In the genomic region with DNA sequence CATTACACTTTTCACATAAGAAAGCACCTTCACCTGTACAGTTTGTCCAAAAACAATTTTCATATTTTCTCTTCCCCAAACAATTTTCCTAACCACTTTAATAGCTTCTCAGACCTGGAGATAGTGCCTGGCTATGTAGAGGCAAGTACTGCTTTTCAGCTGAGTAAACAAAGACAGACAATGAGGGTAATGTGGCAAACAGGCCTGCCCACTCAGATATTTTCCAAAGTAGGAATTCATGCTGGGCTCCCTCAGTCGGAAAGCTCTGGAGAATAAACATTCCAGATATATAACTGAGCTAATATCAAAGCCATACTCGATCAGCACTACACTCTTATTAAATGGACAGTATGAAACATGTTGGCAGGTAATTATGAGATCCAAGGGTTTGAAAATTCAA, we compare ENCODE assay signal across 18 mouse cellular contexts. TPM values are rescaled to one million over a fixed set of nuclear protein-coding genes. Genes with fewer than 3 reads are reported as not detected.
DNase-seq lines count a peak whose midpoint lies in the region; ATAC-seq and TF ChIP-seq lines count a peak whose summit lies in the region.
"Had no signal": no experiment of that assay in that cellular context is flagged by ENCODE, and none has a peak within 500 bp of the region (broad histone marks: within the 10 kb centered on the region; RNA-seq: fewer than 3 reads in every experiment).

No protein-coding gene starts in this region.

- no peak overlapping the region for H3K4me3 ChIP-seq in hindbrain, embryonic 14.5 days (replicated peaks; ENCODE audit: low read length)
- H3K4me3 ChIP-seq in hindbrain, embryonic 10.5 days = no peak overlapping the region
- no peak overlapping the region for H3K4me3 ChIP-seq in midbrain, embryonic 16.5 days (ENCODE audit: low read depth, low read length)
- H3K4me3 ChIP-seq: heart, embryonic 10.5 days; kidney, embryonic 15.5 days; limb, embryonic 10.5 days; midbrain, embryonic 13.5 days had no signal

- peaks cover 11% of the 10 kb centered on the region; the same call in 1 of the 2 replicates for H3K4me1 ChIP-seq in hindbrain, embryonic 14.5 days (replicated peaks; ENCODE audit: control insufficient read depth, insufficient read depth, low read length)
- H3K4me1 ChIP-seq in hindbrain, embryonic 10.5 days (replicated peaks) = peaks cover 11% of the 10 kb centered on the region
- H3K4me1 ChIP-seq in midbrain, embryonic 16.5 days (ENCODE audit: control insufficient read depth, insufficient read depth, low read length) = peaks cover 4% of the 10 kb centered on the region; the same call in 1 of the 2 replicates
- H3K4me1 ChIP-seq: heart, embryonic 10.5 days; kidney, embryonic 15.5 days; limb, embryonic 10.5 days had no signal

- ATAC-seq in hindbrain, embryonic 14.5 days (ENCODE audit: low FRiP score) = no peak
- ATAC-seq in midbrain, embryonic 16.5 days = no peak
- ATAC-seq: midbrain, embryonic 13.5 days had no signal

- H3K36me3 ChIP-seq in hindbrain, embryonic 14.5 days (replicated peaks; ENCODE audit: control insufficient read depth, insufficient read depth) = no peaks in the 10 kb centered on the region
- 0 out of 2 replicates have a peak, but pooled peaks cover 6% of the 10 kb centered on the region for H3K36me3 ChIP-seq in hindbrain, embryonic 10.5 days
- H3K36me3 ChIP-seq in midbrain, embryonic 16.5 days (ENCODE audit: control insufficient read depth, insufficient read depth, low read length) = no peaks in the 10 kb centered on the region
- H3K36me3 ChIP-seq: heart, embryonic 10.5 days; kidney, embryonic 15.5 days; limb, embryonic 10.5 days; midbrain, embryonic 13.5 days had no signal

- no peaks in the 10 kb centered on the region for H3K27me3 ChIP-seq in hindbrain, embryonic 14.5 days (ENCODE audit: control insufficient read depth, insufficient read depth, low read length)
- no peaks in the 10 kb centered on the region for H3K27me3 ChIP-seq in hindbrain, embryonic 10.5 days (ENCODE audit: insufficient read depth, poor library complexity, severe bottlenecking)
- H3K27me3 ChIP-seq in midbrain, embryonic 16.5 days (ENCODE audit: control insufficient read depth, insufficient read depth, low read depth, low read length) = no peaks in the 10 kb centered on the region
- H3K27me3 ChIP-seq: kidney, embryonic 15.5 days; midbrain, embryonic 13.5 days had no signal

- 8% methylated on average over 2 of the region's 2 CpGs for WGBS in hindbrain, embryonic 14.5 days
- WGBS in hindbrain, embryonic 10.5 days = 19% methylated on average over 2 of the region's 2 CpGs
- WGBS in midbrain, embryonic 16.5 days = 14% methylated on average over 2 of the region's 2 CpGs

- no peak for TF ChIP-seq CTCF in brain, embryonic 14.5 days (IDR thresholded peaks at IDR 0.05; ENCODE audit: borderline replicate concordance, extremely low read depth, insufficient read depth, insufficient read length)

- no peak overlapping the region for H3K4me2 ChIP-seq in hindbrain, embryonic 14.5 days (replicated peaks)
- H3K4me2 ChIP-seq in midbrain, embryonic 16.5 days (ENCODE audit: low read length) = no peak overlapping the region
- H3K4me2 ChIP-seq: kidney, embryonic 15.5 days; liver, embryonic 11.5 days; midbrain, embryonic 13.5 days had no signal

- H3K9ac ChIP-seq in hindbrain, embryonic 14.5 days = no peak overlapping the region
- H3K9ac ChIP-seq in midbrain, embryonic 16.5 days (ENCODE audit: low read depth, low read length) = no peak overlapping the region
- H3K9ac ChIP-seq: kidney, embryonic 15.5 days; midbrain, embryonic 13.5 days had no signal

- no peak for TF ChIP-seq POLR2A in brain, embryonic 14.5 days (IDR thresholded peaks at IDR 0.05; ENCODE audit: borderline replicate concordance, extremely low read depth, insufficient read depth, insufficient read length, poor library complexity, severe bottlenecking)

- peak overlapping the region; percentile 6 for H3K27ac ChIP-seq in hindbrain, embryonic 14.5 days
- H3K27ac ChIP-seq in hindbrain, embryonic 10.5 days = no peak overlapping the region
- H3K27ac ChIP-seq in midbrain, embryonic 16.5 days (ENCODE audit: low read length) = no peak overlapping the region
- H3K27ac ChIP-seq: heart, embryonic 10.5 days; kidney, embryonic 15.5 days; limb, embryonic 10.5 days; midbrain, embryonic 13.5 days had no signal

- H3K9me3 ChIP-seq in hindbrain, embryonic 14.5 days (ENCODE audit: control insufficient read depth, low read length) = no peaks in the 10 kb centered on the region
- no peaks in the 10 kb centered on the region for H3K9me3 ChIP-seq in hindbrain, embryonic 10.5 days
- H3K9me3 ChIP-seq in midbrain, embryonic 16.5 days (replicated peaks; ENCODE audit: control insufficient read depth, low read length, poor library complexity, severe bottlenecking) = no peaks in the 10 kb centered on the region
- H3K9me3 ChIP-seq: heart, embryonic 10.5 days; kidney, embryonic 15.5 days; limb, embryonic 10.5 days; midbrain, embryonic 13.5 days had no signal

- no peak for DNase-seq in hindbrain, embryonic 14.5 days (ENCODE audit: low spot score)
- no peak for DNase-seq in hindbrain, embryonic 10.5 days (ENCODE audit: low spot score)
- DNase-seq in brain, embryonic 14.5 days (ENCODE audit: low read depth) = peak; percentile 58
- DNase-seq in embryo, embryonic 11 days = peak; percentile 11
- peak; percentile 21 for DNase-seq in mesoderm, embryonic 11.5 days (ENCODE audit: low read depth, low spot score)
- DNase-seq in adrenal gland, postnatal 10 days = no peak
- no peak for DNase-seq in kidney, postnatal 25 days
- DNase-seq: cerebellum, adult 18-20 months; gastrocnemius, postnatal 25 days; heart, postnatal 10 days; lung, adult 2 months; lung, postnatal 4 days had no signal

RNA-seq across cellular contexts. Expression of a gene that starts 25.2 kb away (rescaled TPM):
- 41.8 and 44.7 TPM in 2 replicates for polyA plus RNA-seq in hindbrain, embryonic 14.5 days (2014; fragmentation: Nextera tagmentation; extraction: Ambion mirVana)
- polyA plus RNA-seq in hindbrain, embryonic 10.5 days (2016; fragmentation: Nextera tagmentation; extraction: Ambion mirVana) = 17.9 and 22.2 TPM in 2 replicates
- 28.3 and 35.1 TPM in 2 replicates for polyA plus RNA-seq in brain, embryonic 14.5 days (2012; rRNA removed)
- total RNA-seq in adrenal gland, postnatal 10 days (2021) = 10 to 100 TPM; 32.3 to 33.5 TPM
- 26.1 and 29.1 TPM in 2 replicates for polyA plus RNA-seq in midbrain, embryonic 16.5 days (2015; fragmentation: Nextera tagmentation; extraction: Ambion mirVana)

Comparison
In these comparisons a context has a peak if more than half of its experiments do, and no peak if none do; other contexts are left out.
1. DNase-seq: peak in brain, embryonic 14.5 days (single experiment), embryo, embryonic 11 days (single experiment) and mesoderm, embryonic 11.5 days (single experiment); none in hindbrain, embryonic 14.5 days (single experiment), hindbrain, embryonic 10.5 days (single experiment), adrenal gland, postnatal 10 days (single experiment) and kidney, postnatal 25 days (0 of 2).